Comparison of ENCODE assay signal across 8 mouse cellular contexts in genomic region chr5:125102907-125103306, GRCm38 (mm10).
A peak's percentile ranks its signal among the peaks of the same experiment; 100 is the strongest.
DNase-seq lines count a peak whose midpoint lies in the region; ATAC-seq and TF ChIP-seq lines count a peak whose summit lies in the region.

No protein-coding gene starts in this region.

- H3K9me3 ChIP-seq in heart, embryonic 10.5 days, result no peaks in the 10 kb centered on the region
- no peaks in the 10 kb centered on the region for H3K9me3 ChIP-seq in lung, embryonic 16.5 days (ENCODE audit: control insufficient read depth, low read length)
- H3K9me3 ChIP-seq in intestine, embryonic 16.5 days (ENCODE audit: control insufficient read depth, low read length), result peaks cover 3% of the 10 kb centered on the region; the same call in 1 of the 2 replicates

- H3K36me3 ChIP-seq in heart, embryonic 10.5 days, result peaks cover 86% of the 10 kb centered on the region
- H3K36me3 ChIP-seq in lung, embryonic 16.5 days (ENCODE audit: control insufficient read depth, insufficient read depth, low read length), result peaks cover 26% of the 10 kb centered on the region
- H3K36me3 ChIP-seq in intestine, embryonic 16.5 days (ENCODE audit: control insufficient read depth, insufficient read depth, low read length), result peaks cover 19% of the 10 kb centered on the region
- H3K36me3 ChIP-seq in small intestine, adult 2 months (ENCODE audit: control insufficient read depth, insufficient read depth, low read length), result peaks cover 12% of the 10 kb centered on the region; the same call in 1 of the 2 replicates

- H3K4me2 ChIP-seq in lung, embryonic 16.5 days (ENCODE audit: low read depth, low read length), result no peak overlapping the region
- H3K4me2 ChIP-seq in intestine, embryonic 16.5 days (ENCODE audit: low read depth, low read length), result no peak overlapping the region

- peak; percentile 50 for ATAC-seq in lung, embryonic 16.5 days (ENCODE audit: low read depth)
- peak; percentile 47 for ATAC-seq in intestine, embryonic 16.5 days
- ATAC-seq in activated CD4-positive, CD25-positive, alpha-beta regulatory T cell, adult 4 months, result no peak

- no peak for DNase-seq in heart, embryonic 10.5 days (ENCODE audit: low spot score)
- no peak for DNase-seq in heart, adult 9 months (ENCODE audit: low spot score in 2 of 2)
- DNase-seq in lung, adult 2 months, result no peak
- no peak for DNase-seq in gastrocnemius, adult 8-10 months (ENCODE audit: low spot score in 2 of 2)

- TF ChIP-seq CTCF in lung, adult 2 months (IDR thresholded peaks at IDR 0.05; ENCODE audit: insufficient read depth, low read length), result no peak
- TF ChIP-seq CTCF in small intestine, adult 2 months (IDR thresholded peaks at IDR 0.05; ENCODE audit: extremely low read depth, insufficient read length, insufficient replicate concordance, low read depth, low read length), result no peak

- H3K9ac ChIP-seq in lung, embryonic 16.5 days (ENCODE audit: low read length), result no peak overlapping the region
- H3K9ac ChIP-seq in intestine, embryonic 16.5 days (ENCODE audit: low read depth, low read length), result peak overlapping the region; percentile 25; the same call in 1 of the 2 replicates

- TF ChIP-seq POLR2A in lung, adult 2 months (IDR thresholded peaks at IDR 0.05; ENCODE audit: borderline replicate concordance, extremely low read depth, low read depth, low read length), result no peak
- no peak for TF ChIP-seq POLR2A in small intestine, adult 2 months (IDR thresholded peaks at IDR 0.05; ENCODE audit: low read depth, low read length)

- H3K27me3 ChIP-seq in heart, embryonic 10.5 days (ENCODE audit: insufficient read depth, poor library complexity, severe bottlenecking), result no peaks in the 10 kb centered on the region
- H3K27me3 ChIP-seq in lung, embryonic 16.5 days (ENCODE audit: control insufficient read depth, insufficient read depth, low read depth, low read length), result no peaks in the 10 kb centered on the region
- H3K27me3 ChIP-seq in intestine, embryonic 16.5 days (replicated peaks; ENCODE audit: control insufficient read depth, insufficient read depth, low read length), result no peaks in the 10 kb centered on the region
- H3K27me3 ChIP-seq in small intestine, adult 2 months (ENCODE audit: control insufficient read depth, insufficient read depth, low read length), result no peaks in the 10 kb centered on the region

- no peak overlapping the region for H3K4me3 ChIP-seq in heart, embryonic 10.5 days
- H3K4me3 ChIP-seq in lung, embryonic 16.5 days (ENCODE audit: low read length), result no peak overlapping the region
- H3K4me3 ChIP-seq in lung, adult 2 months (replicated peaks; ENCODE audit: extremely low read depth, low read depth, low read length), result no peak overlapping the region
- H3K4me3 ChIP-seq in intestine, embryonic 16.5 days (ENCODE audit: low read length), result no peak overlapping the region
- H3K4me3 ChIP-seq in small intestine, adult 2 months (ENCODE audit: low read depth, low read length), result no peak overlapping the region

- WGBS in heart, embryonic 10.5 days, result 36% methylated on average over 7 of the region's 7 CpGs
- WGBS in lung, embryonic 16.5 days, result 39% methylated on average over 7 of the region's 7 CpGs
- 61% methylated on average over 7 of the region's 7 CpGs for WGBS in lung, adult 2 months
- 29% methylated on average over 7 of the region's 7 CpGs for WGBS in intestine, embryonic 16.5 days
- WGBS in small intestine, adult 2 months, result 75% methylated on average over 7 of the region's 7 CpGs

- H3K27ac ChIP-seq in heart, embryonic 10.5 days, result peak overlapping the region; percentile 52
- H3K27ac ChIP-seq in lung, embryonic 16.5 days (ENCODE audit: low read length), result peak overlapping the region; percentile 36; the same call in 1 of the 2 replicates
- H3K27ac ChIP-seq in intestine, embryonic 16.5 days (ENCODE audit: low read length), result peak overlapping the region; percentile 23
- H3K27ac ChIP-seq in small intestine, adult 2 months (ENCODE audit: insufficient read depth, low read depth, low read length), result peak overlapping the region; percentile 25; the same call in 1 of the 2 replicates

- H3K4me1 ChIP-seq in heart, embryonic 10.5 days, result peaks cover 65% of the 10 kb centered on the region
- H3K4me1 ChIP-seq in lung, embryonic 16.5 days (replicated peaks; ENCODE audit: control insufficient read depth, insufficient read depth, low read length), result peaks cover 16% of the 10 kb centered on the region
- peaks cover 19% of the 10 kb centered on the region for H3K4me1 ChIP-seq in lung, adult 2 months (ENCODE audit: control insufficient read depth, insufficient read depth, low read length)
- H3K4me1 ChIP-seq in intestine, embryonic 16.5 days (ENCODE audit: control insufficient read depth, insufficient read depth, low read length), result peaks cover 33% of the 10 kb centered on the region
- H3K4me1 ChIP-seq in small intestine, adult 2 months (ENCODE audit: control insufficient read depth, insufficient read depth, insufficient read length, low read length), result peaks cover 6% of the 10 kb centered on the region
